In genomic region chr14:29340728-29341127, GRCm38 (mm10) we compare ENCODE assay signal across 17 mouse cellular contexts.
DNase-seq lines count a peak whose midpoint lies in the region; ATAC-seq and TF ChIP-seq lines count a peak whose summit lies in the region.
"Had no signal": no experiment of that assay in that cellular context is flagged by ENCODE, and none has a peak within 500 bp of the region (broad histone marks: within the 10 kb centered on the region; RNA-seq: fewer than 3 reads in every experiment).

No protein-coding gene starts in this region.

- no peak for ATAC-seq in neural tube, embryonic 13.5 days (ENCODE audit: low read depth)
- peak; percentile 55 for ATAC-seq in midbrain, embryonic 13.5 days

- intact Hi-C loops in heart, adult 2 months (cut with DNase I), result no loop called here
- intact Hi-C loops in left cerebral cortex, postnatal 14 days (cut with DNase I), result no loop called here

- H3K4me2 ChIP-seq in neural tube, embryonic 13.5 days, result no peak overlapping the region
- no peak overlapping the region for H3K4me2 ChIP-seq in midbrain, embryonic 13.5 days (replicated peaks)
- H3K4me2 ChIP-seq: heart, embryonic 13.5 days; liver, embryonic 11.5 days had no signal

- H3K4me3 ChIP-seq in heart, adult 2 months, result no peak overlapping the region
- H3K4me3 ChIP-seq in neural tube, embryonic 13.5 days, result no peak overlapping the region
- H3K4me3 ChIP-seq in midbrain, embryonic 13.5 days (replicated peaks), result no peak overlapping the region
- H3K4me3 ChIP-seq: heart, embryonic 13.5 days had no signal

- 82% methylated on average over 5 of the region's 5 CpGs for WGBS in heart, adult 2 months
- WGBS in neural tube, embryonic 13.5 days, result 36% methylated on average over 5 of the region's 5 CpGs
- WGBS in midbrain, embryonic 13.5 days, result 23% methylated on average over 5 of the region's 5 CpGs

- no peaks in the 10 kb centered on the region for H3K36me3 ChIP-seq in heart, adult 2 months (ENCODE audit: control insufficient read depth, insufficient read depth, low read length)
- H3K36me3 ChIP-seq in neural tube, embryonic 13.5 days, result no peaks in the 10 kb centered on the region
- H3K36me3 ChIP-seq in midbrain, embryonic 13.5 days, result no peaks in the 10 kb centered on the region
- H3K36me3 ChIP-seq: heart, embryonic 13.5 days had no signal

- TF ChIP-seq CTCF in heart, adult 2 months (IDR thresholded peaks at IDR 0.05), result no peak

- H3K27me3 ChIP-seq in heart, adult 2 months (ENCODE audit: control insufficient read depth, insufficient read depth, low read length), result no peaks in the 10 kb centered on the region
- no peaks in the 10 kb centered on the region for H3K27me3 ChIP-seq in neural tube, embryonic 13.5 days
- H3K27me3 ChIP-seq in midbrain, embryonic 13.5 days, result no peaks in the 10 kb centered on the region
- H3K27me3 ChIP-seq: heart, embryonic 13.5 days had no signal

- TF ChIP-seq EP300 in heart, adult 2 months (IDR thresholded peaks at IDR 0.05; ENCODE audit: insufficient read depth, low read depth, low read length), result no peak

- H3K27ac ChIP-seq in heart, adult 2 months, result no peak overlapping the region
- peak overlapping the region; percentile 82 for H3K27ac ChIP-seq in neural tube, embryonic 13.5 days (replicated peaks)
- H3K27ac ChIP-seq in midbrain, embryonic 13.5 days, result peak overlapping the region; percentile 75
- H3K27ac ChIP-seq: heart, embryonic 13.5 days; stomach, postnatal 0 days had no signal

- H3K9me3 ChIP-seq in neural tube, embryonic 13.5 days, result no peaks in the 10 kb centered on the region
- H3K9me3 ChIP-seq in midbrain, embryonic 13.5 days, result no peaks in the 10 kb centered on the region
- H3K9me3 ChIP-seq: heart, embryonic 13.5 days had no signal

- peak; percentile 25 for DNase-seq in heart, adult 11 months
- no peak for DNase-seq in heart, adult 2 months
- DNase-seq in neural tube, embryonic 10.5 days (ENCODE audit: extremely low spot score, low spot score), result no peak
- DNase-seq in left cerebral cortex, postnatal 14 days (ENCODE audit: low spot score in 2 of 2), result no peak
- DNase-seq in cerebellum, postnatal 10 days, result no peak
- DNase-seq: adrenal gland, postnatal 36 days; cerebellum, adult 8-10 months; kidney, postnatal 4 days; layer of hippocampus, adult 9-11 months; lung, adult 18-20 months; lung, postnatal 14 days; right cerebral cortex, adult 18-20 months had no signal

- no peaks in the 10 kb centered on the region for H3K79me2 ChIP-seq in heart, adult 2 months (replicated peaks; ENCODE audit: control insufficient read depth, insufficient read depth, low read length)

- no peak overlapping the region for H3K9ac ChIP-seq in heart, adult 2 months (ENCODE audit: low read depth, low read length)
- H3K9ac ChIP-seq in neural tube, embryonic 13.5 days, result 0 out of 2 replicates have a peak overlapping the region, but pooled peaks have one; percentile 32
- no peak overlapping the region for H3K9ac ChIP-seq in midbrain, embryonic 13.5 days (replicated peaks)
- H3K9ac ChIP-seq: heart, embryonic 13.5 days had no signal

- H3K4me1 ChIP-seq in heart, adult 2 months (ENCODE audit: control insufficient read depth, insufficient read depth, low read length), result no peaks in the 10 kb centered on the region
- peaks cover 16% of the 10 kb centered on the region for H3K4me1 ChIP-seq in neural tube, embryonic 13.5 days (replicated peaks)
- H3K4me1 ChIP-seq in midbrain, embryonic 13.5 days (replicated peaks), result peaks cover 18% of the 10 kb centered on the region
- H3K4me1 ChIP-seq: heart, embryonic 13.5 days had no signal

- TF ChIP-seq POLR2A in heart, adult 2 months (IDR thresholded peaks at IDR 0.05; ENCODE audit: insufficient read depth, low read depth, low read length), result no peak
